Mouse (Mus musculus): ENCODE results near the gene Gm42791.

DNA sequence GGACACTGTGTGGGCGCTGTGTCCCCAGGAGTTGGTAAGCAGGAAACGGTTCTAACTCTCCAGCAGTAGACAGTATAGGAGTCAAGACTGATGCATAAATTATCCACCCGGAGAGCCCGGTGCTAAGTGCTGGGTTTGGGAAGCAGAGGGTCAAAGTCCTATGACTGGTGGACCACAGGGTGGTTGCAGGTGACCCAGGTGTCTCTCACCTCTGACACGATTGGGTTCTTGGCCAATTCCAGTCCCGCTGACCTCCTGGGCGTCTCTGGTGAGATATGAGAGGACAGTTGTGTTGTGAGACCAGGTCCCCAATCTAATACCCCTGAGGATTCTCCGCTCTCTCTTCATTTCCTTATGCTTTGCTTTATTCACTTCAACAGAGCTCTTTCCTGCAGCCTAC lies 139.9 kb downstream of the Gm42791 start:
- TF ChIP-seq CTCF (IDR thresholded peaks at IDR 0.05; ENCODE audit: control insufficient read depth, insufficient read depth, insufficient replicate concordance, low read depth, low read length) (no peak), POLR2A (IDR thresholded peaks at IDR 0.05; ENCODE audit: control insufficient read depth, low read depth, low read length) (no peak)

All from testis, adult 2 months (tissue).